Mouse (Mus musculus) embryo, embryonic 9.5 days (tissue): ENCODE results near the gene Dhx32.

Experiments used
- DNase-seq: peaks from one replicate; pipeline ENCODE4 v3.0.0-alpha.2; 2017; ENCODE audit errors: extremely low spot score

The Dhx32 gene

GRCm38 (mm10) chr7:133775179-133775578 lies 7.3 kb downstream of the Dhx32 start:
- DNase-seq = no peak

- DNase-seq = no peak
Measured at GRCm38 (mm10) chr7:133768517-133768916, 14.0 kb downstream of the Dhx32 start.

- DNase-seq = no peak
Measured at GRCm38 (mm10) chr7:133768027-133768426, 14.5 kb downstream of the Dhx32 start.

- DNase-seq = no peak
Measured at GRCm38 (mm10) chr7:133765849-133766243, 16.7 kb downstream of the Dhx32 start.

- DNase-seq = no peak
Measured at GRCm38 (mm10) chr7:133765240-133765848, 17.2 kb downstream of the Dhx32 start.

- DNase-seq = no peak
Measured at GRCm38 (mm10) chr7:133764425-133764824, 18.1 kb downstream of the Dhx32 start.

- DNase-seq = no peak
Measured at GRCm38 (mm10) chr7:133762696-133763095, 19.8 kb downstream of the Dhx32 start.

- peak; percentile 78 for DNase-seq
Measured at GRCm38 (mm10) chr7:133759611-133760353, 22.7 kb downstream of the Dhx32 start.

GRCm38 (mm10) chr7:133758716-133759115 lies 23.8 kb downstream of the Dhx32 start:
- DNase-seq = no peak

GRCm38 (mm10) chr7:133757961-133758455 lies 24.5 kb downstream of the Dhx32 start:
- no peak for DNase-seq

- no peak for DNase-seq
Measured at GRCm38 (mm10) chr7:133751163-133751562, 31.4 kb downstream of the Dhx32 start.

- DNase-seq = no peak
Measured at GRCm38 (mm10) chr7:133750666-133751065, 31.9 kb downstream of the Dhx32 start.

- no peak for DNase-seq
Measured at GRCm38 (mm10) chr7:133748753-133749152, 33.8 kb downstream of the Dhx32 start.

- no peak for DNase-seq
Measured at GRCm38 (mm10) chr7:133747372-133747771, 35.2 kb downstream of the Dhx32 start.

- no peak for DNase-seq
Measured at GRCm38 (mm10) chr7:133744701-133745100, 37.8 kb downstream of the Dhx32 start.

GRCm38 (mm10) chr7:133744209-133744608 lies 38.3 kb downstream of the Dhx32 start:
- DNase-seq = no peak

GRCm38 (mm10) chr7:133743611-133744010 lies 38.9 kb downstream of the Dhx32 start:
- no peak for DNase-seq

- DNase-seq = no peak
Measured at GRCm38 (mm10) chr7:133742530-133743325, 39.8 kb downstream of the Dhx32 start.

- no peak for DNase-seq
Measured at GRCm38 (mm10) chr7:133740558-133740957, 42.0 kb downstream of the Dhx32 start.

GRCm38 (mm10) chr7:133731971-133732645 lies 50.4 kb downstream of the Dhx32 start:
- DNase-seq = no peak

GRCm38 (mm10) chr7:133730324-133731191 lies 52.0 kb downstream of the Dhx32 start:
- DNase-seq = no peak
